Mouse (Mus musculus) 3T3-L1 (cell line): ENCODE results near the gene Lrpprc.
"Not testable (repeated sequence)": the region's sequence is repeated elsewhere in the genome, so short reads cannot be mapped to it uniquely, and the experiment has no call there.

Experiments
- DNase-seq: peaks from one replicate; pipeline ENCODE4 v3.0.0-alpha.2; 2015; ENCODE audit warnings: low read depth, low spot score

Gene Lrpprc

DNA sequence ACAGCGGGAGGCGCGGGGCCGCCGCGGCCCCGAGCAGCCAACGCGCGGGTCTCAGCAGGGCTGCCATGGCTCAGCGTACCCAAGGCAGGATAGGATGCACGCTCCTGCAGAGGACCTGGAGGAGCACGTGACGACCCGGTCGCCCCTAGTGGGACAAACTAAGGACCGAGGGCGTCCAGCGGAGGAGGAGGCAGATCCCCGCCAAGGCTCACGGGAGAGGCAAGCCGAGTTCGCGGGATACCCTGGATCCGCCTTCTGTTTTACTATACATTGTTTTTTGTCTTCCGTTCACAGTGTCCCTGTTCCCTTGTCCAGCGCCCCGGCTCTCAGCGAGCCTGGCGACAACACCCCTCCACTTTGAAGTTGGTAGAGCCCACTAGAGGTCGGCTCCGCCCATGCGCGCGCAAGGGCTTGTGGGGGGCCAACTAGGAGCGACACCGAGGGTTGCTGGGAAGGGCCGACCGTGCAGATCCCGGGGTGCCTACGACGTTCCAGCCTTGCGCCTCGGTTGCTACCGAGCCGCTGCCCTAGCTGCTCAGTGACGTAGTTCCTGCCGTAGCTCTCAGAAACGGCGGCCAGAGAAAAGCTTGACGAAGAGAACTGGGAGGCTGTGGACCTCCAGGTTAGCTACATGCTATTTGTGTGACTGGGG is at the start of gene Lrpprc:
Gene Lrpprc, minus strand, starts transcription at position 343 of the 652 bp plus-strand sequence.
- DNase-seq: peak; percentile 92

DNA sequence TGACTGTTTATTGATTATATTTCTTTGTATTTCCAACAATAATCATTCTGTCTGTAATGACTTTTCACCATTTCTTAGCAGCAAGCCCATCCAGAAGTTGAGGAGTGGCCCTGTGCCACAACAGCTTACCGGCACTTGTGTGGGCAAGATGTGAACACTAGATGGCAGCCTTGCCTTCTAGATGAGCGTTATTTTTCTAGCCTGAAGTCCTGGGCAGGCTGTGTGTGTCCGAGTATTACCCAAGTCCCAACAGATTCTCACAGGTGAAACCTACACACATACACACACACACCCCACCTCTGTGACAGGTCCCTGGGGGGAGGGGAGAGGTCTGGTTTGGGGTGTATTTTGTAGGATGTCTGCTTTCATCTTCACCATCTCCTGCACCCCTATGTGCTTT is 47.2 kb upstream of the Lrpprc start:
- DNase-seq: peak; percentile 84

DNA sequence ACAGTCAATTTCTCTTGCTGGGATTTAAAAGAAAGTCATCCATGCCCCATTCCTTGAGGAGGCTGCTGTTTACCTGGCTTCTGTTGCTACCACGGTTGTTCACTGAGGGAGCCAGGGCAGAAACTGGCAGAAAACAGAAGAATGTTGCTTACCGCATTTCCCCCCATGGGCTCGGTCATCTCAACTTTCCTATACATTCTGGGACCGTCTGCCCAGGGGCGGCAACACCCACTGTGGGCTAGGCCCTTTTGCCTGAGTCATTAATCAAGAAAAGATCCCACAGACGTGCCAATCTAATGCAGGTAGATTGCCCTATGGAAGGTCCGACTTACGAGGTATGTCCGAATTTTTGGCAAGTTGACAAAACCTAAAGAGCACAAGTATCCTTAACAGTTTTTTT is 44.7 kb upstream of the Lrpprc start:
- no peak for DNase-seq

- DNase-seq: no peak
Observed at GRCm38 (mm10) chr17:84832346-84832745, 41.8 kb upstream of the Lrpprc start.

GRCm38 (mm10) chr17:84828301-84828700 is 37.7 kb upstream of the Lrpprc start:
- DNase-seq: no peak

- DNase-seq: peak; percentile 55
Observed at GRCm38 (mm10) chr17:84820603-84821002, 30.0 kb upstream of the Lrpprc start.

DNA sequence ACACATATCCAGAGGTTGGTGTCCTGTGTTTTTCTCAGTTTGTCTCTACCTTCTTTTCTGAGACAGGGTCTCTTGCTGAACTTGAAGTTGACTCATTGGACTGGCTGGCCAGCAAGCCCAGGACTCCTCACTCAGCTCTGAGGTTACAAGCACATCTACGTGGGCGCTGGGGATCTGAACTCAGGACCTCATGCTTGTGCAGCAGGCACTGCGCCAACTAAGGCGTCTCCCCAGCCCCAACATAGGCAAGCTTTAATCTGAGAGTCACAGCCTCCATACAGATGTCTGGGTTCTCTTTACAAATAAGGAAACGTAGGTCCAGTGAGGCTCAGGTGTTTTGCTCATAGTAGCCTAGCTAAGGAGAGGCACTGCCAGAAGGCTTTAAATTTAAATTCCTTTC is 27.8 kb upstream of the Lrpprc start:
- no peak for DNase-seq

- no peak for DNase-seq
Observed at GRCm38 (mm10) chr17:84816014-84816461, 25.4 kb upstream of the Lrpprc start.

DNA sequence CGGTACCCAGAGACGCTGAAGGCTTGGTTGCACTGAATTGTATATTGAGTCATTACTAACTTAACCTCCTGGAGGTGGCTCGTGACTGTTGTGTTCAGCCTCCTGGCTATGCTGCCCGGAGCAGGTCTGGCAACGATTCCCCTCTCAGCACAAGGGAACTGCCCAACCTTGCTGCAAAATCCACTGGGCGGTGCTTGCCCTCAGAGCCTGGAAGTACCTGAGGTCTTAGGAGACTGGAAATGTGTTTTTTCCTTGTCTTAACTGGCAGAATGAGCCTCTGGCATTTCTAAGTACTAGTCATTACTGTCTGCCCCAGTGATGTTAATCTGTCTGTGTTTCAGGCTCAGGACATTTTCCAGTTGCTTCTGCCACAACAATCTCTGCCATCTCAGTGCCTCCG is 24.3 kb upstream of the Lrpprc start:
- DNase-seq: no peak

GRCm38 (mm10) chr17:84814192-84814591 is 23.6 kb upstream of the Lrpprc start:
- DNase-seq: not testable (repeated sequence)

- DNase-seq: no peak
Observed at GRCm38 (mm10) chr17:84792006-84792405, 1.4 kb upstream of the Lrpprc start.

- DNase-seq: peak; percentile 38
Observed at GRCm38 (mm10) chr17:84791156-84791555, 567 bp upstream of the Lrpprc start.

- DNase-seq: peak; percentile 24
Observed at GRCm38 (mm10) chr17:84790043-84790442, 546 bp downstream of the Lrpprc start.

GRCm38 (mm10) chr17:84788376-84789125 is 2.0 kb downstream of the Lrpprc start:
- DNase-seq: no peak

DNA sequence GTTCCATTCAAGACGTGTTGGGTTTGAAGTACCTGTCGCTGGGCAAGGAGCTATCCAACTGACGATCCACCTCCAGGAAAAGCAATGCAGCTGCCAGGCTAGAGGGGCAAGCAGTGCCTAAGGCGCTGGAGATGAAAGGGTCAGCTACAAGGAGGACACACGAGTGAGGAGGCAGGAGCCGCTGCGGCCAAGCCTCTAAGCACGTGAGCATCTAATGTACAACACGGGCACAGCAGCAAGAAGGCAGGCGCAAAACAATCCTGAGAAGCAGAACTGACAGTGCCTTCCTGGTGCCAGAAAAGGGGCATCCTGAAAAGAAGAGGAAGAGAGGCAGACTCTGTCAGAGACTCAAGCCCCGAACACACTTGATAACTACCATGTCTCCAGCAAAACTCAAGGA is 3.1 kb downstream of the Lrpprc start:
- DNase-seq: no peak

- no peak for DNase-seq
Observed at GRCm38 (mm10) chr17:84786911-84787310, 3.7 kb downstream of the Lrpprc start.

DNA sequence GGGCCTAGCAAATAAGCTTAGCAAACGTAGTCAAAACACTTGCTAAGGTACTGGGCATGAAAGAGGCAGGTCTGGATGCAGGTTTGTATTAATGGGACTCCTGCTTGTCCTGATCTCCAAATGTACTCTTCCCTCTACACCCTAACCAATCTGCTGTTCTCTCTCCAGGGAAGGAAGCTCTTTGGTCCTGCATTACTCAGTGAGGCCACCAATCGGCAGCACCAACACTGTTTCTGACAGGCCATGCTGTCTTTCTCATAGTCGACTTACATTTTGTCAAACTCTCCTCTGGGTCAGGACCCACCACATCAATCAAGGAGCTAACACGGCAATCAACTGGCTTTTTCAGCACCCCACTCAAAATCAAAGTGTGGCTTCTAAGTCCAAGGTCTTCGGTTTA is 5.4 kb downstream of the Lrpprc start:
- DNase-seq: peak; percentile 24

DNA sequence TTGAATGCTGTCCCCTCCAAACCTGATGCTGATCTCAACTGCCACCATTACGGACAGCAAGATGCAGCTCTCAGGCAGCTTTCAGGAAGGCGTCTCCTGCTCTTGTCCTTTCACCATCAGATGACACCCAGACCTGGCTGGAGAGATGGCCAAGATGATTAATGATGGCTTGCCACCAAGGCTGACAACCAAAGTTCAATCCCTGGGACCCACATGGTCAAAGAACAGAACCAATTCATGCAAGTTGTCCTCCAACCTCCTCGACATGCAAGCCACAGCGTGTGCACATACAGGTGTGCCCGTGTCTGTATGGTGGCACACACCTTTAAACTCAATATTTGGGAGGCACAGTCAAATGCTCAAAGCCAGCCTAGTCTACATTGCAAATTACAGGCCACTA is 7.1 kb downstream of the Lrpprc start:
- no peak for DNase-seq

DNA sequence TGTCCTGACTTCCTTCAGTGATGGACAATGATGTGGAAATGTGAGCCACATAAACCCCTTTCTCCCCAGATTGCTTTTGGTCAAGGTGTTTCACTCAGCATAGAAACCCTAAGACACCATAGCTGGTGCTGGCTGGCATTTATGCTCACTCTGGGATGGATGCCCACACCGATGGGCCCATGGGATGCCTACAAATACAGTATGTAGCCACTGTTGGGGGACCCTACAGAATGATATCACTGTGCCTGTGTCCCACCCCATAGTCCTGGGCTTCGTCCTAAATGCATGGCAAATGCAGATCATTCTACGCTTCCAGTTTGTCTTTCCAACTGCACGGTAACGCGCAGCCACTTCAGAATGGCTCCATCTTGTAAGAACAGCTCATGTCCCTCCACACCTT is 10.3 kb downstream of the Lrpprc start:
- no peak for DNase-seq

- DNase-seq: no peak
Observed at GRCm38 (mm10) chr17:84778477-84778978, 12.1 kb downstream of the Lrpprc start.

DNA sequence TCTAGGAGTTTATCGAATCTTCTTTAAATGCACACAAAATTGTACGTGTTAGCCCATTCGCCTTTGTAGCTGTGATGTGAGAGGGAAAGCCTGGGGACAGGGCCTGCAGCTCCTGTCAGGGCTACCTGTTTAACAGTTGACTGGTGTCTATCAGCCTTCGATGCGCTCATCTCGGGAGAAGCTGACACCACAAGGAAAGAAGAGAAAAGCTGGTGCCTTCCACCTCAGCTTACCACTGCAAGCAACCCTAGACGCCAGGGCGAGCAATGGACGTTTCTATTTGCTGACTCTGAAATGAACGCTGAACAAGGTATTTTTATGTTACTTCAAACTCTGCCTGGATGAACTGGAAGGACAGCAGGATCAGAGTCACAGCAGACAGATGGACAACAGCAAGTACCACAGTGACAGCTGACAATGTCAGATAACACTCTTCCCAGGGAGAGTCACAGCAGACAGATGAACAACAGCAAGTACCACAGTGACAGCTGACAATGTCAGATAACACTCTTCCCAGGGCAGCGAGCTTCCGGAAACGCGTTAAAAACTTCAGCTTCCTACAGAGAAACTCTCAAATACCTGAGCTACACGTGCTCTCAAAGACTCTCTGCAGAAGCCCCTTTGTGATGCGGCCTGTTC is 14.1 kb downstream of the Lrpprc start:
- no peak for DNase-seq

DNA sequence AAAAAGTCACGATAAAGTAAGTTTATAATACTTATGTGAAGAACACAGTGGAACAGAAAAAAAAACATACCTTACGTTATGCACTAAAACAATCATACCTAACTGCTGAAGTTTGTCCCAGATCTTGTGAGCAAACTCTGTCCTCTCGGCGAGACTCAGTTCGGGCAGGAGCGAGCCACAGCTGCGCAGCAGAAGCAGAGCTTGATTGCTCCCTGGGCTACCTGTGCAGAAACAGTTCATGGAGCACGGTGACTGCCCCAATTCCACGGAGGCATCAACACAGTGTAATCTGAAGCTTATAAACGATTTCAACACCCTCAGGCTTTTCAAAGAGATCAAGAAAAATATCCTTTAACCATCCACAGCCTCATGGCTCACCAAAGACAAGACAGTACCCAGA is 15.3 kb downstream of the Lrpprc start:
- DNase-seq: no peak

DNA sequence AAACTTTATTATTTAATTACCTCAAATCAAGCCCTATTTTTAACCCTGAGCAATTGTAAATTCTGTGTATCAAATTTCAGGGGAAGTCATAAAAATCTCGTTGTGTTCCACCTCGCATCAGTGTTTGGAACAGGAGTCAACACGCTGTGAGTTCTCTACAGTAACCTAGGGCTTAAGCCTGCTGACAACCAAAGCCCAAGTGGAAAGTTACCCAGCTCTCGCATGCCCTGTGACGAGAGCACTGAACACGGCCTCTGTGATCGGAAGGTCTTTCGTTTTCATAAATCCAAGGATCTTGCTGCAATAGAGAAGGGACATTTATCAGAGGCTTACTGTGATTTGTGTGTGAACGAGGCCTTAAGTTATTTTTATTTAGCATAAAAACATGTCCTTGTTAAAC is 18.7 kb downstream of the Lrpprc start:
- no peak for DNase-seq
